Mouse (Mus musculus) small intestine, adult 10 weeks (tissue): Measurements from ENCODE around the gene Olfr70. TPM values are rescaled to one million over a fixed set of nuclear protein-coding genes. Genes with fewer than 3 reads are reported as not detected.

Experiments used
- polyA plus RNA-seq: library from polyadenylated mRNA; stranded (reverse); fragments of 350-450 nt; fragmentation: Illumina TruSeq; extraction: RNeasy Lipid Tissue Mini Kit (QIAGEN cat#74804); gene quantifications from one replicate; pipeline ENCODE4 v1.2.3, GENCODE M21; 2014; ENCODE audit warnings: low replicate concordance

Olfr70 gene
- not detected for polyA plus RNA-seq

GRCm38 (mm10) chr4:43700707-43701106 lies at the start of gene Olfr70:
TSS of gene Olfr70 (minus strand) at chr4:43700807.

DNA sequence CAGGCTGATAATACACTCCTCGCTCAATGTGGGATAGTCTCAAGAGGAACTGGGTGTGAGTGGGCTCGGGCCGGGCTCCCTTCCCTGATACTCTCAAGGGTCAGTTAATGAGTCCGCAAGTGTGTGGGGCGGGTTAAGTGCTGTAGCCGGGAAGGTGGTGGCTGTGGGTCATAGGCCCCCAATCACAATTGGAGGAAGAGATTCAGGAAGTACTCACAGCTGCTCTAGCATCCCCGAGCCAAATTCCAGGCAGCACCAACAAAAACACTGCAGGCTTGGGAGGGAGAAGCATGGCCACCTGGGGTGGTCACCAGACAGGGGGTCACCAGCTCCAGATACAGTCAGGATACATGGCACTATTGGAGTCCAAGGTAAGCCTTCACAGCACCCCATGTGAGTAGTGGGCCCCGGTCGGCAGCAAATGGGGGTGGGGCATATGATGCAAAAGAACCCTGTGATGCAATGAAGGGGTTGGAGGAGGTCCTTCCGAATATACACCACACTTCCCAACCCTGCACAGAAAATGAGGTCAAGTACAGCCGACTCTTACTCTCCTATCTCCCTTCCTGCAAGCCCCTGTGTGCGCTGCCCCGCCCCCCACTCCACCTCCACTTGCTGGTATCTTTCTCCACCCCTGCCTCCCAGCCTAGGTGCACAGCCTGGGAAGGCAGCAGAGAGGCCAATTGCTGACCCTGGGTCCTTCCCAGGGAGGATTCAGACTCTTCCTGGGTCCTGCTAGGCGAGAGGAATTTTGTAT lies 29.4 kb upstream of the Olfr70 start, which contains the start of gene Spaar:
Gene Spaar (plus strand): TSS at position 241 of the 757 bp plus-strand sequence.

DNA sequence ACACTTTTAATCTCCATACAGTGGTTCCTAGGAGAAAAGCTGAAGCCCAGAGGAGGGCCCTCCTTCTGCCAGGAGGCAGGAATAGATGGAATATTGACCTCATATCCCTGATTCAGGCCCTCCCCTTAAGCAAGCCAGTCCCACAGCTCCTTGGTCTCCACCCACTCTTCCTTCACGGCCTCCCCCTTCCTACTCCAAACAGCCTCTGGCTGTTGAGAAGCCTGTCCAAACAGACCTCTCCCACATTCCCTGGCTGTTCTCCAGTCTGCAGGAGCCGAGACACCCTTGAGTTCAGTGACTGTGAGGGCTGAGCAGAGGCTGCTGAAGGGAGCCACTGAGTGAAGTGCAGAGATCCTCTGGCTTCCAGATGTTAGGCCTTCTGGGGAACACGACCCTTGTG lies 26.4 kb upstream of the Olfr70 start, which contains the start of gene Hrct1:
Gene Hrct1 (plus strand): TSS at position 194 of the 400 bp plus-strand sequence.

DNA sequence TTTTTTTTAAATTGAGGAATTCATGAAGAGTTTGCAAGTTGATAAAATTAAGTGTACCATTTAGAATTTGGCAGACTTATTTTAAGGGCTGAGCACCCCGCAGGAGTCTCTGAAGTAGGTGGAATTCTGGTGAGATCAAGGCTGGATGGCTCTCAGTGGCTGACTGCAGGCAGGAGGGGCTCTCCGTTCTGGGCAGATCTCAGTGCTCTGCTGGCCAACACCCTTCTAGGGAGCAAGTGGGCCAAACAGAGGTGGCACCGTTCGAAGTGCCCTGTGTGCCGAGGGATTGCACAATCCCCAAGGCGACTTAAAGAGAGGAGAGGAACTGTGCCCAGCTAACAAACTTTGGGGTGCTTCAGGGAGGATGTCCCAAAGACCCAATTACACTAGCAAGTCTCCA lies 9.3 kb upstream of the Olfr70 start, which contains the start of gene Olfr71:
Gene Olfr71 (minus strand): TSS at position 387 of the 400 bp plus-strand sequence.

GRCm38 (mm10) chr4:43668782-43669427 lies 31.7 kb downstream of the Olfr70 start, which contains the start of the genes Tmem8b and Fam221b:
TSS of gene Tmem8b (plus strand) at chr4:43668971.
TSS of gene Fam221b (minus strand) at chr4:43669145.

GRCm38 (mm10) chr4:43656339-43657109 lies 44.1 kb downstream of the Olfr70 start, which contains the start of gene Hint2:
TSS of gene Hint2 (minus strand) at chr4:43656466.

DNA sequence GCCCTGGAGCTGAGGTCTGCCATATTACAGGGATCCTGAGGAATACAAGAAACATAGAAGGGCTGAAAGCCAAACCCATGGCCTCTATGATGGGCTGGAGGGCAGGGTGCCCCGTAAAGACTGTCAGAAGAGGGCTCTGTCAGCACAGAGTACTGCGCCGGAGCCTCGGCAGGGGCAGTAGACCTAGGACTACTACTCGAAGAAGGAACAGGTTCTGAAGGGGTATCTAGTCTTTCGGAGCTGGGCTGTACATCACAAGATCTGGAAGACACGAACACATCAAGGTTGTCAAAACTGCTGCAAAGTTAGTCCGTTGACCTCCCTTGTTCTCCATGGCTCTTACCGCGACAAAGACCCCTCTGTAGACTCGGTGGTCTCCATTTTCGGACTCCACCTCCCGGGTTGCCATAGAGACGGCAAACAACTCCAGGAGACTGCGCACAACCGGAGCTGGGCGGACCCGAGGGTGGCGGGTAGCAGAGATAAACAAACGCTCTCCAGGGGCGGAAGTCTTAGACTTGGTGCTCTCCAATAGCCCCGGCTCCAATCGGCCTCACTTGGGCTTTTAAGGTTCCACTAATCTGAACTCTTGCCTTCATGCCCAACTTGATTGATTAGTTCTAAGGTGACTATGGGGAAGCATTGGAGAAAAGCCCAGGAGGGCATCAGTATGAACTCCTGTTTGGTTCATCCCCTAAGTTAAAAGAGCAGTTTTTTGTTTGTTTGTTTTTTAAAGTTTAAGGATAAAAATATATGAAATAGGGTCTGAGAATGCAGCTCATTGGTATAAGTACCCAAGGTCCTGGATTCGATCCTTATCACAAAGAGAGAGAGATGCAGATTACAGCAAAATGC lies 47.2 kb downstream of the Olfr70 start, which contains the start of gene Spag8:
Gene Spag8 (minus strand): TSS at position 434 of the 855 bp plus-strand sequence.

Other genes with a start within 250 kb of the Olfr70 start
- 6.6 TPM for gene Cd72, start 246.2 kb downstream of the Olfr70 start, polyA plus RNA-seq
- not detected for gene Sit1, start 217.1 kb downstream of the Olfr70 start, polyA plus RNA-seq
- gene Ccdc107, start 207.9 kb downstream of the Olfr70 start, polyA plus RNA-seq = 3.3 TPM
- gene Arhgef39, start 201.1 kb downstream of the Olfr70 start, polyA plus RNA-seq = 14.2 TPM
- 31.9 TPM for gene Car9, start 193.8 kb downstream of the Olfr70 start, polyA plus RNA-seq
- gene Tpm2, start 177.0 kb downstream of the Olfr70 start, polyA plus RNA-seq = 19.6 TPM
- gene Creb3, start 138.5 kb downstream of the Olfr70 start, polyA plus RNA-seq = 6.1 TPM
- 35.0 TPM for gene Tln1, start 138.1 kb downstream of the Olfr70 start, polyA plus RNA-seq
- gene Rgp1, start 122.1 kb downstream of the Olfr70 start, polyA plus RNA-seq = 2.7 TPM
- gene Gba2, start 121.9 kb downstream of the Olfr70 start, polyA plus RNA-seq = 0.41 TPM
- not detected for gene Msmp, start 116.3 kb downstream of the Olfr70 start, polyA plus RNA-seq
- gene Npr2, start 68.9 kb downstream of the Olfr70 start, polyA plus RNA-seq = 1.0 TPM
- not detected for gene Spag8, start 47.2 kb downstream of the Olfr70 start, polyA plus RNA-seq
- 3.7 TPM for gene Hint2, start 44.3 kb downstream of the Olfr70 start, polyA plus RNA-seq
- 0.52 TPM for gene Tmem8b, start 31.8 kb downstream of the Olfr70 start, polyA plus RNA-seq
- not detected for gene Fam221b, start 31.7 kb downstream of the Olfr70 start, polyA plus RNA-seq
- not detected for gene Olfr71, start 9.4 kb upstream of the Olfr70 start, polyA plus RNA-seq
- gene Hrct1, start 26.4 kb upstream of the Olfr70 start, polyA plus RNA-seq = not detected
- gene Spaar, start 29.2 kb upstream of the Olfr70 start, polyA plus RNA-seq = 0.93 TPM
- not detected for gene Olfr159, start 70.2 kb upstream of the Olfr70 start, polyA plus RNA-seq
- not detected for gene Olfr156, start 123.1 kb upstream of the Olfr70 start, polyA plus RNA-seq
- gene Olfr157, start 139.4 kb upstream of the Olfr70 start, polyA plus RNA-seq = not detected
- gene Olfr155, start 150.8 kb upstream of the Olfr70 start, polyA plus RNA-seq = not detected
- 3.3 TPM for gene Reck, start 174.7 kb upstream of the Olfr70 start, polyA plus RNA-seq